Mouse (Mus musculus): ENCODE measurements around the gene Tmem200a.

DNA sequence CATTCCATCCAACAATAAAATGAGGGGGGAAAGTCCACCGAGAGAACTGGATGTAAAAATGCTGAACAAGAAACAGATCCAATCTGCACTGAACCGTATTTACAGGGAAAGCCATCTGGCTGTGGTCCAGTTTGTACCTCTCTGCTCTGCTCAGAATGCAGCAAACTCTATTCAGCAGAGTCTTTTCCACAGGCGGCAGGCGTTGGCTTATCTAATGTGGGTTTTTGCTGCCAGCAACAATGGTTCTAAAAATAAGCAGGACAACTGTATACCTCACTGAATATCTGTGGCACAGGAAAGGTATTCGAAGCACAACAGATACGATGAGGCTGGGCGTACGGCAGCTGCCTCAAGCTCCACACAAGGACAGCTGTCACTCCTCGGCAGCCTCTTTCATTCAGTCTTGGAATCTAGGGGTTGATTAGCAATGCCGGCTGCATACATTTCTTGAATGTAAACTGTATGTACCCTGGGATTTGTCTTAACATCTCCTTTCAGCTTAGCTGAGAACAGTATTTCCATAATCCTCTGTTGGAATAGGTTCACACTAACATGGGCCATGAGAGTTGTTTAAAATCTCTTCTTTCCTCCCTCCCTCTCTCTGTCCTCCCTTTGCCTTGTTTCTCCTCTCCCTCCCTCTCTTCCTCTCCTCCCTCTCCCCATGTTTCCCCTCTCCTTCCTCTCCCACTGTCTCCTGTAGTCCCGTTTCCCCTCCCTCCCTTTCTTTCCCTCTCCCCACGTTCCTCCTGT lies 149.3 kb downstream of the Tmem200a start:
- TF ChIP-seq CTCF (IDR thresholded peaks at IDR 0.05; ENCODE audit: borderline replicate concordance, extremely low read depth, insufficient read depth, insufficient read length) (no peak), POLR2A (IDR thresholded peaks at IDR 0.05; ENCODE audit: borderline replicate concordance, extremely low read depth, insufficient read depth, insufficient read length, poor library complexity, severe bottlenecking) (no peak)

All from brain, embryonic 14.5 days (tissue).